Mouse (Mus musculus) adipose tissue, adult 10 weeks (tissue): ENCODE data around the gene Barx2. TPM values are rescaled to one million over a fixed set of nuclear protein-coding genes. Genes with fewer than 3 reads are reported as not detected.

Experiments
- polyA plus RNA-seq: library from polyadenylated mRNA; stranded (reverse); fragments of 350-450 nt; fragmentation: Illumina TruSeq; extraction: RNeasy Lipid Tissue Mini Kit (QIAGEN cat#74804); gene quantifications from one replicate; pipeline ENCODE4 v1.2.3, GENCODE M21; 2014; ENCODE audit warnings: low read depth, low replicate concordance

The Barx2 gene
- polyA plus RNA-seq: not detected

GRCm38 (mm10) chr9:31912921-31913738 lies at the start of gene Barx2:
Gene Barx2, minus strand, starts transcription at chr9:31913462.

Other genes with a start within 250 kb of the Barx2 start
- 11.5 TPM for gene Arhgap32, start 202.7 kb upstream of the Barx2 start, polyA plus RNA-seq